Mouse (Mus musculus) brain, embryonic 14.5 days (tissue): ENCODE data around the gene Sord.

ENCODE experiments used
- CTCF ChIP-seq: fragments of 200-500 bp; IDR thresholded peaks from 2 replicates; pipeline ENCODE4 v1.5.1; 2012; ENCODE audit warnings: inconsistent platforms, mild to moderate bottlenecking, moderate library complexity, borderline replicate concordance; ENCODE audit not compliant: insufficient read depth, insufficient read length; ENCODE audit errors: extremely low read depth
- POLR2A ChIP-seq: fragments of 200-500 bp; IDR thresholded peaks from 2 replicates; pipeline ENCODE4 v1.6.1; 2012; ENCODE audit warnings: mild to moderate bottlenecking, inconsistent platforms, borderline replicate concordance; ENCODE audit not compliant: poor library complexity, insufficient read depth, insufficient read length, severe bottlenecking; ENCODE audit errors: extremely low read depth

DNA sequence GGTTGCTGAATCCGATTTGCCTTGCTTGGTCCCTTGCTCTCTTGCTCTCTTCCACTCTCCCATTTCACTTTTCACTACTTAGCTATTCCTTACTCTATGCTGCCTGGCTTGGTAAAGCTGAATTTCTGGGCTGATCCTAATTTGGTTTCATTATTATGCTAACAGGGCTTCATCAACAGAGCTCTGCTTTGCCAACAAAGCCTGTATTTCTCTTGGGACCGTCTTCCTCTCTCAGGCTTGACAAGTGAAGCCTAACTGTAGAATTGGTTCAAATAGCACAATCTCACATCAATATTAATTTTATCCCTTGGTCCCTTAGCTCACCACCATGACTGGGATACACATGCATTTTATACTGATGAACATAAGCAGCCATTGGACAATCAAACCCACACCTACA is 77.0 kb downstream of the Sord start:
- TF ChIP-seq CTCF (no peak), POLR2A (no peak)
